Mouse (Mus musculus) layer of hippocampus, adult 9-10 months (tissue): ENCODE results near the gene Simc1.
A peak's percentile ranks its signal among the peaks of the same experiment; 100 is the strongest.

Experiments used
- DNase-seq: peaks from one replicate; pipeline ENCODE4 v3.0.0; 2022; ENCODE audit warnings: low spot score

Simc1 gene

DNA sequence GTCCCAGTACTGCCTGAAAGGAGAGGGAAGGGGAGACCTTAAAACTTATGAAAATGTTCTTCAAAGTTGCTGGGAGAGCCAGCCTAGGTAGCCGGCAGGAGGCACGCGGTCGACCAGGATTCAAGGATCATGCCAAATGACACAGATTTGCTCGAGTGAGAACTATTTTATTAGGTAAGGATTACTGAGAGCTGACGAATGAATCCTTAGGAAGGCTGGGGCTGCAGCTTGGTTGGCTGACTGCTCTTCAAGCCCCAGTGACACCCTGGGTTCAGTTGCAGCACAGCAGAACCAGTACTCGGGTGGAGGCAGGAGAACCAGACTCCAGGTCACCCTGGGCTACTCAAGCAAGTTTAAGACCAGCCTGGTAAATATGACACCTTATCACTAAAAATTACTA is 44.5 kb downstream of the Simc1 start:
- no peak for DNase-seq

DNA sequence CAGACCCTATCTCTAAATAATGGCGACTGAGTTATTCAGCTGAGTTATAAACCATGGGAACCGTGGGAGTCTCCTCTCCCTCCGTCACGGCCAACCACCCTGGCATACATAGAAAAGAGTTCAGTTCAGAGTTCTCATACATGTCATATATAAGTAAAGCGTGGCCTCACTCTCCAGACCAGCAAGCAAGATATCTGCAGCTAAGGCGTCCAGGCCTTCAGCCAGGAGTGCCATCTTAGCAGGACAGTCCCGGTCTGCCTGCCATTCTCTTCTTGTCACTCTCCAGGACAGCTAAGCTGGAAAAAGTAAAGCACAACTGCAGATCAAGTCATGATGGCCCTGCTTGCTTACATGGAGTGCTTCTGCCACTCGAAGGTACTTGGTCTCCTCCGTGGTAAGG is 52.6 kb downstream of the Simc1 start:
- no peak for DNase-seq

DNA sequence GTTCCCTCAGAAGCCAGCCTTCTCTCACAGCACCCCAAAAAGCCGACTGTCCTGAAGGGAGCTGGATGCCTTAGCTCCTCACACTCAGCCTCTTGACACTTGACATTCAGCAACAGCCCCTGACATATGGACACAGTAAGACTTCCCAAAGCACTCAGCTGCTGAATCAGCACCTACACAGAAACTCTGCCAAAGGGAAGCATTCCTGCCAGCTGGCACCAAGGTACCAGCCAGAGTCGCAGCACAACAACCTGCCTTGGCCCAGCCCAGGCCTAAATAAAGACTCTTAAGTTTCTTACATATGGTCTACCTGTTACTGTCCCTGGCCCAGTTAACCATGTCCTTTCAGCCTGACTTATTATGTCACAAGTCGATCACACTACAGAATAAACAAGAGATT is 53.2 kb downstream of the Simc1 start:
- DNase-seq = no peak

DNA sequence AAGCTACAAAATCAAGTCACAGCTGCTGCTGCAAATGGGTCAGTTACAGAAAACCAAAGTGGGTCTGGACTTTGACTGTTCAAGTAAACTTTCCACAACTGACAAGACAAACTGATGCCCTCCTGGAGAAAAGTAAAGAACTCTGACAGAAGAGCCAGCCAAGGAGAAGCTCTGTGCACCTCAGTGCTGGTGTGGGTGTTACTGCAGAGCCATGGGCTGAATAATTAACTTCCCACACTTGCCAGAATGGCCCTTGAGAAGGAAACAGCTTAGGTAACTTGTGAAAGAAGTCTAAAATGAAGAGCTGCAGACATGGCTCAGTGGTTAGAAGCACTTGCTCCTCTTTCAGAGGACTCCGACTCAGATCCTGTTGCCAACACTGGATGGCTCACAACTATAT is 54.1 kb downstream of the Simc1 start:
- no peak for DNase-seq

DNA sequence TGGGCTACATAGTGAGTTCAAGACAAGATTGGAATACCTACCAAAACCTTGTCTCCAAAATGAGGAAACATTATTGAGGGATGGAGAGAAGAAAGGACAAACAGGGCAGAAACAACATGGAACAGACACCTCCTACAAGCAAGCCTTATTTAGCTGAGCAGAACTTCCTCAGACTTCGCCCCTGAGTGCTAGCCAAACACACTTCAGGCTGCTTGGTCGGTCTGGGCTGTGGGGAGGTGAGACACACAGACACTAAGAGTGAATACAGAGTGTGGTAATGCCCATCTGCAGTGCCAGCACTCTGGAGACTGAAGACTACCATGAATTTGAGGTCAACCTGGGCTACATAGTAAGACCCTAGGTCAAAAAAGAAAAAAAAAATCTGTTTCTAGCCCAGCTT is 56.1 kb downstream of the Simc1 start:
- no peak for DNase-seq

DNA sequence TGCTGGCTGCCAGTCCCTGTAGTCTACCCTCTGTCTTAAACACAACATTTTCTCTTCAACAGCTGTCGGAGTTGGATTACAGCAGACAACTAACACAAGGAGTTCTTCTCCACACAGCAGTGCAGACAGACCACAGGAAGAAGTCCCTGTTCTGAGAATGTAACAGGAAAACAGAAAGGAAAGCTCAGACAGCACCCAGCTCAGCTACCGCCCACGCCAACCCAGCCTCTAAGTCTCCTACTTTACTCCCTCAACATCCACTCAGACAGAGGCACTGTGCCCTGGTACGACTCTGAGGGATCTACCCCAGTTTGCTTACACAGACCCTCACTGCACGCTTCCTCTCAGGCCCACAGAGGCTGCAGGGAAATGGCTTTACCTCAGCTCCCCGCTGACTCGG is 57.0 kb downstream of the Simc1 start:
- DNase-seq = no peak

DNA sequence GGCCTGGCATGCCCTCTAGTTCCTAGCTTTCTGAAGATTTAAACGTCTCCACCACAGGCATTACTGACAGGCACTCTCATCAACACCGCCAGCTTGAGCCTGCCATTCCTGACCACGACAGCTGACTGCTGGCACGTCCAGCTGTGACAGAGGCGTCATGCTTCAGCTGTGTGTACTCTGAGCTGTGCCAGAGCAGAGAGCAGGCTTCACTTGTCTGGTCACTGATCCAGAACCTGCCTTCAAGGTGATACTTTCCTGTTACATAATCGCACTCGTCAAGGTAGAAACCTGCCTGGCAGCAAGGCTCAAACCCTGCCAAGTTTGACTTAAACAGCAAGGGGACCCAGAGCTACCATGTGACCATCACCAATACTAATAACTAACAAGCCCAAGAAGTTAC is 59.0 kb downstream of the Simc1 start:
- no peak for DNase-seq

DNA sequence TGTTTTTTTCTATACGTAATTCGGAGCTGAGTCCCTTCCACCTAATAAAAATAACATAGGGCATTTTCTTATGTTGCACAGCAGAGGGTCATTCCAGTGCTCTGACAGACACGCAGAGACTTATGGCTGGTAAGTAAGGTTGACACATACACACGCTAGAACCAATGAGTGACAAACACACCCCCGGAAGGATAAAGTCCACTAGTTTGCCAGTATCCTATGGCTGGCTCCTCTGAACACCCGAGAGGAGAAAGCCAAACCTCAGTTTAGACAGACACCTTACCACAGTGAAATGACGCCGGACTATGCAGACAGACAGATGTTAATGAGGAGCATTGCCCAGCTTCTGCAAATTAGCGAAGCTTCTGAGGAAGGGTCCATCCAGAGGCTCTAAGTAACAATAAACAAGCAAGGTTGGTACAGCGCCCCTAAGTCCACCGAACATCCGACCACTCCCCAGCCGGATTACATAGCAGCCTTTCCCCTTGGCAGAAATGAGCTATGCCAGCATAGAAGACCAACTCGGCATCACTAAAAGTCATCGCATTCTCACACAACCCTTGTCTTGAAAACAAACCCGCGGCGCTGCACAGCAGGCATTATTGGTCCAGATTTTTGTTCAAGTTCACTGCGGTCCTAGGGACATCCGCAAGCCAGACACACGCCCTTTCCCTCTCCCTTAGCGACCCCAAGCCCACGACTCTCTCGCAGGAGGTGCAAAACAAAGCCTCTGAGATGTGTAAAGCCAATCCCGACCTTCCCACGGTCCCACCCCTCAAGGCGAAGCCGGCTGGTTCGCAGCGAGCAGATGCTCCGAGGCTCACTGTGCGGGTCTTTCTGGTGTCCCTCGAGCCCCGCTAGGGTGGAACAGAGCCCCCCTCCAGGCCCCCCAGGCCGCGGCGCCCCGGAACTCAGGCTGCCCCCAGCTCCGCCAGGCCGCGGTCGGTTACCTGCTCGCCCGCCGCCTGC is 60.9 kb downstream of the Simc1 start:
- no peak for DNase-seq

DNA sequence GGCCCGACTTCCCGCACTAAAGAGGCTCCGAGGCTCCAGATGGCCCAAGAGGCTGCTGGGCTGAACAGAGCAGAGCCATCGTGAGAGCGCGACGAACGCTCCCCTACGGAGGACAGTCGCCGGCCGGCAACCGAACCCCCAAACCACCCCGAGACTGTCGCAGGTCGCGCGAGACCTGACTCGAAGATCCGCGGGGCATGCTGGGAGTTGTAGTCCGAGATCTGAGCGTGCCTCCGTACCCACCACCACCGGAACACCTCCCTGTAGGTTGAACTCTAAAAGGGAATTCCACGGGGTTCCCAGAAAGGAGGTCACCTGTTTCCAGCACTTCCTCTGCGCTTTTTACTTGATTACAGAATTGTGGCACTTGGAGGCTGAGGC is 61.6 kb downstream of the Simc1 start, which contains the start of gene 4833439L19Rik:
Gene 4833439L19Rik, minus strand, starts transcription at position 235 of the 381 bp plus-strand sequence.
- DNase-seq = peak; percentile 78

DNA sequence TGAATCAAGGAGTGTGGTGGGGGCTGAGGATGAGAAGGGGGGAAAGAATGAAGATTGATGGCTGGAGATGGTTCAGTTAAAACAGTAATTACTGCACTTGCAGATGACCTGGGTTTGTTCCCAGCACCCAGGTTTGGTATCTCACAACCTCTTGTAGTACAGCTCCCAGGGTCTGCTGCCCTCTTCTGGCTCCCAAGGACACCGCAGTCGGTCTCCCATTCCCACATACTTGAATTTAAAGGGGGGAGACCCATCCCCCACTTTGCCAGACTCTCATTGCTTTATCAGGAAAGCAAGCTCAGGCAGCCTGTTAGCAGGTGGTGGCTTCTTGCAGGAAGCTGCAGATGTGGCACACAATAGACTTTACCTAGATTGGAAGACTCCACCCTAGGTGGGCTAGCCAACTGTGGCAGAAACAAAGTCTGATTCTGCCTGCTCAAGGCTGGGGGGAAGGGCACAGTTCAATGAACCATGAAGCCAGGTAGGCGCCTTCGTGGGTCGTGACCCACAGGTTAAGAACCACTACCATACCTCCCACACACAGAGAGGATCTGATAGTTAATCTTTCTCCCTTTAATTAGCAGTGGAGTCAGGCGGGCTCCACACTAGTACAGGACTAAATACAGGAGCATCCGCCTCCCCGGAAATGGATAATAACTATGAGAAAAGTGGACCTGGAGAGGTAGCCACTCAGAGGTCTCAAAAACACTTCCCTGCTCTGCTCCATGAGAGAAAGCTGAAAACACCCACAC is 62.2 kb downstream of the Simc1 start:
- no peak for DNase-seq

DNA sequence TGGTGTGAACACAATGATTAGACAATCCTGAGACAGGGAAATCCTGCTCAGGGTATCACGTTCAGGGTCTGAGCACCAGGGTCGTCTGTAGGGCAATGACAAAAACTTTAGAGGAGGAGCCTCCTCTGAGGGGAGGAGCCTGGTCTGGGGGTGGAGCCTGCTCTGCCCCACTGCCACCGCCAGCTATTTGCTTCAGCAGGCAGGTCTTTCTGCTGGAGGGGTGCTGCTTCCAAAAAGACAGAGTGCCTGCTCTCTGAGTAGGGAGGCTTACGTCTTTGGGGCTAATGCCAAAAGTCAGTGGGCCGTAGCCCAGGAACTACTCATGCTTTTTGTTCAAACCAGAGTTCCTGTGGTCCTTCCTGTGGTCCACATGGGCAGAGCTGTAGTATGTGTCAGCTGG is 64.8 kb downstream of the Simc1 start:
- no peak for DNase-seq

DNA sequence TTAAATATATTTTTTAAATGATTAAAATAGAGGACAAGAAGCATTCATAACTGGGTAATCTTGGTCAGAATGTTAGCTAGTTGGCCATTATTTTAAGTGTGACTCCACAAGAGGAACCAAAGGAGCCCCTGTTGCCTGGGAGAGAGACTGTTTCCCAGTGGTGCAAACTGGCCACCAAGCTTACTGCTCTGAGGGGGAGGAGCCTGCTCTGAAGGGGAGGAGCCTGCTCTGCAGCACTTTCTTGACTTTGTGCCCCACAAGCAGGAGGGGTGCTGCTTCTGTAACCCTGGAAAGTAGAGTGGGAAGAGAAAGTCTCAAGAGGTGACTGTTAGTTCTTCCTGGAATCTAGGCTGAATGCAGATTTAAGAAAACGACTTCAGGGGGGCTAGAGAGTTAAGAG is 65.7 kb downstream of the Simc1 start:
- DNase-seq = no peak

DNA sequence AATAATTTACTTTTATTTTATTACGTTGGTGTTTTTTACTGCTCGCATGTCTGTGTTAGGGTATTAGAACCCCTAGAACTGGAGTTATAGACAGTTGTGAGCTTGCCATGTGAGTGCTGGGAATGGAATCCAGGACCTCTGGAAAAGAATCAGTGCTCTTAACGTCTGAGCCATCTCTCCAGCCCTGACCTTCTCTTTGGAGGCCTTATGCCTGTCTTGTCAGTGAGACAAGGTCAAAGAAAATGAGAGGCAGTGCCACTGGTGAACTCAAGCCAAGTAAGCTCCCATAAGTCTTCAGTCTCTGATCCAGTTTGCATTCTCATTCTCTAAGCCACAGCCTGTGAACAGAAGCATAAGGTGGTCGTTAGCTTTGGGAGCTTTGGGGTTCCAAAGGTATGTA is 67.2 kb downstream of the Simc1 start:
- no peak for DNase-seq

DNA sequence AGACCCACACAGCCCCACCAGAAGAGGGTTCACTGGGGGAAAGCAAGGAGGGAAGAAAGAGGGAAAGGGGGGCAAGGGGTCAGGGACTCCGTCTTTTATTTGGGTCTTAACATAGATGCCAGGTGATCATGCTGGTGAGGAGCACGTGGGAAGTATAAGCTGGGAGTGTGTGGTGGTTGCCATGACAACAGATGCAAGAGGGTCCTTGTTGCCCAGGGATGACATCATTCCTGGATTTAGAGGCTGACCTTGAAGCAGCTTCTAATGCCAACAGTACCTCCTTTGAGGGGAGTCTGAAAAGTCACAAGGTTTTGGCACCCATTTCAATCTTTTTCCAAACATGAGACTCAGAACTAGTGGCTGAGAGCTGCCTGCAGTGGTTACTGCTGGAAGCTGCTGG is 68.1 kb downstream of the Simc1 start:
- DNase-seq = no peak

DNA sequence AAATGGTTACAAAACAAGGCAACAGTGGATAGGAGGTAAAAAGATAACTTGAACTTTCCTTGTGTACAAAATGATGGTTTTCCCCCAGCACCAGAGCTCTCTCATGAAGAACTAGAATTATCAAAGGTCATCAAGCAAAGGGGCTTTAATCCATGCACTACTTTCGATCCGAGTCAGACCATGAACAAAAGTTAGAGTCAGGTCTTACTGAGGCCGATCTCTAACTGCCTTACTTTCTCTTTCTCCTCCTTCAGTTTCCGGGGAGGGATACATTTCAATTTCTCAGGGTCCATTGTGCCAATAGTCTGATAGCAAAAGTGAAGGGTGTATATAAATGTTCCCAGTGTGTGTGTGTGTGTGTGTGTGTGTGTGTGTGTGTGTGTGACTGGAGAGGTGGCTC is 69.0 kb downstream of the Simc1 start:
- no peak for DNase-seq

DNA sequence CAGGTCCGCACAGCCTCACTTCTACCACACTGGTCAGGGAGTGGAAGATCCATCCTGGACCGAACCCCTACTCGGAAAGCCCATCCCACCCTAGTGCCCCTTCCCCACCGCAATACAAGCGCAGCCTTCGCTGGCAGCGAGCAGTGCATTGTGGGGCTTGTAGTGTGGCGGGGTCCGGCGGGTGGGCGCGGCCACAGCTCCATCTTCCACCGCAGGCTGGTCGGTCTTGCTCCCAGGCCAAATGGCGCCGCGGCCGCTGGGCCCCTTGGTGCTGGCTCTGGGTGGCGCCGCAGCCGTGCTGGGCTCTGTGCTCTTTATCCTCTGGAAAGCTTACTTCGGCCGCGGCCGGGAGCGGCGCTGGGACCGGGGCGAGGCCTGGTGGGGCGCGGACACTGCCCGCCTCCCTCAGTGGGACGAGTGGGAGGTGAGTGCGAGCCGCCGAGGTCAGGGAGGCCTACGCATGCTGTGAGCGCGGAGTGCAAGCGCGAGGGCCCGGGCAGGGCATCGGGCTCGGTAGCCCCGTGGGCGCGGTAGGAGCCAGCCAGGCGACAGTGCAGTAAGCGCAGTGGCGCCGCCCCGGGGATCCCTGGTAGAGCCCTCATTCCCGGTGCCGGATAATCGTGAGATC is 71.4 kb downstream of the Simc1 start, which contains the start of gene Arl10:
Gene Arl10, plus strand, starts transcription at position 162 of the 628 bp plus-strand sequence.
- no peak for DNase-seq

DNA sequence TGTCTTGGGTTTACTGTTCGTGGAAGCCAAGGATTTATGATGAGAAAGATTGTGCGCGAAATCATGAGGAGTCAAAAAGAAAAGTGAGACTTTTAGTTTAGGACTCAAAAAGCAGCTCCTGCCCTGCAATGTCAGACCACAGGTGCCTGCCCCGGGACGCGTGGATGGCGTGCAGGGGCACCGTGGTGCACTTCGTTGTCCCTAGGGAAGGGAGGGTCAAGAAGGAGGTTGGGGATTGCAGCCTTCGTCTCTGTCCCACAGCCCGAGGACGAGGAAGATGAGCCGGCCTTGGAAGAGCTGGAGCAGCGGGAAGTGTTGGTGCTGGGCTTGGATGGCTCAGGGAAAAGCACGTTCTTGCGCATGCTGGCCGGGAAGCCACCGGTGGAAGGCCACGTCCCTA is 71.9 kb downstream of the Simc1 start:
- DNase-seq = no peak

DNA sequence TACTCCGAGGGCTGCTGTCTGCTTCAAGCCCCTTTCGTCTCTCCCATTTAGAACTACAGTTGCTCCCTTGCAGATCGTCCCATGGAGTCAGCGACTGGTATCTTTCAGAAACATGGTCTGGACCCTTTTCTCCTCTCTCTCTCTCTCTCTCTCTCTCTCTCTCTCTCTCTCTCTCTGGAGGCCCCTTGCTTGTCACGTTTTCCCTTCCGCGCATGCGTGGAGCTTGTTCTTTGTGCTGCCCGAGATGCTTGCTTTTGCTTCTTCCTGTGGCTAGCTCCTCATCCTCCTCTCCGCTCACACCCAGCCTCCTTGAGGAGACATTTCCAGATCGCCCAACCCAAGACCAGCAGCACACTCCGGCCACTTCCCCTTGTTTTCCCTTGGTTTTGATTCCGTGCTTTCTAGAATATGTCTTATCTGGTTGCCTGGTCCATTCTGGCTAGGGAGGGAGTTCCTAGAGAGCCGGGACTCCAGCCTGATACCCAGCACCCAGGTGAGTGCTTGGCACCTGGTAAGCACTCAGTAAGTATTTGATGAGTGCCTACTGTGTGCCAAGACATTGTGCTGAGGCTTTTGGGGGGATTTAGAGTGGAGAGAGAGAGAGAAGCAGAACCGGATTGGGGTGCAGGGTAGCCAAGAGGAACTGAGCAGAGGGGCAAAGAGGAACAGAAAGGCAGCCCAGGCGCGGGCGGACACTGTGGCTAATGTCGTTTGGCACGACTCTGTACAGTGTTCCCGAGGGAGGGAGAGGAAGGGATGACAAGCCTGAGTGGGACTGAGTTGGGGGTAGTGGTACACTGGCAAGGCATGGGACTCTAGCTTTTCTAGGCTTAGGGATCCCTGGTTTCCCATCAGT is 74.3 kb downstream of the Simc1 start:
- no peak for DNase-seq

DNA sequence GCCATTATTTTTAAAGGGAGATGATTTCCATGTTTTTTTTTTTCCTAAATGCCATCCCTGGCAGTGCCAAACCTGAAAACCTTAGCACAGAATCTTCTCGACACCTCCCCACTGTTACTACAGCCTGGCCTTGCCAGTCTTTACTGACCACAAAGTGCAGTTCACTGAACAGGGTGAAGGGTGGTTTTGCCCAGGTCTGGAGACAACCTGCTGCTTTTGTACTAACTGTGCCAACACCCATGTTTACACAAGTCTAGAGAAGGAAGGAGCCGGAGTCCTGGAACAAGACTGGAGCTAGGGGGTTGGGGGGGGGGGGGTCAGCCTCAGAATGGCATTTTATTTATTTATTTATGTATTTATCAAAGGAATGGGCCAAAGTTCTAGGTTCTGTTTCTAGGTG is 77.8 kb downstream of the Simc1 start:
- DNase-seq = no peak

DNA sequence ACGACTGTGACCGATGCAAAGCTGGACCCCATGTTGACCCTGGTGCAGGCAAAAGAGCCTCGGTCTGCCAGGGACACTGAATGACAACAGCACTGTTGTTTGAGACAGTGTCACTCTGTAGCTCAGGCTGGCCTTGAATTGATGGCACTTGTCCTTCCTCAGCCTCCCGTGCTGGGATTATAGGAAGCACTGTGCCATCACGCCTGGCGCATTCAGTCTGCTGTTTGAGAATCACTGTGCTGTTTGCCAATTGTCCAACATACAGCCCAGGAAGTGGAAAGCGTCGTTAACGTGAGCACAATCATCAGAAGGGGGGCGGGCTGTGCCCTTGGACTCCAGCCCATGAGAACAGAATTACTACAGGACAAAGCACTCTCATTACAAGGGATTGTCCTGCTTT is 78.5 kb downstream of the Simc1 start:
- DNase-seq = no peak

DNA sequence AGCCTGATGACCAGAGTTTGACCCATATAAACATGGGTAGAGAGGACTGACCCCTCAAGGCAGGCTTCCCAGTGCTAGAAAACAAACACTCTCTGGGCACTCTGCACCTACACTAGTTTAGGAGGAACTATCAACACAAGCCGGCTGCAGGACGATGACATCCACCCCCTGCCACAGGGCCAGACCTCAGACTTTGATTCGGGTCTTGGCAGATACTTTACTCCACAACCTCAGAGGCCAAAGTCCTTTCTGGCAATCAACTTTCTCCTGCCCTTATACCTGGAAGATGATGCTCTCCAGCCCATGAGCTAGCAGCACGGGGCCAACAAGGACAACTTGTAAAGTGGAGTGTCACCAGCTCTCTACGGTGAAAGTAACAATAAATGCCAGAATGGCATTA is 79.3 kb downstream of the Simc1 start:
- no peak for DNase-seq

DNA sequence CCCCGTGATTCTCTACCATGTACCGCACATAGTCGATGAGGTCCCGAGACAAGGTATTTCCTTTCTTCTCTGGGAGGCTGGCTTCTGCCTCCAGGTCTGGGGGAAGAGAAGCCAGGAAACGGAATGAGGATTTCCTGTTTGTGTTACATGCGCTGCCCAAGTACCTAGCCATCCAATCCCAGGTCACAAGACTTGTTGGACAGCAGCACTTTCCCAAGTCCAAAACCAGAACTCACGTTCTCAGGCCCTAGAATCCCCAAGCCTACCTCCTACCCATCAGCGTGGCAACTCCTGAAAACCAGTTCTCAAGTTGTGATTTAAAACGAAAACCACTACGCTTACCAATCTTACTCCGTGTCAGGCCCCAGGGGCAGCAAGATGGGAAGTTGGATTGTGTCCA is 82.3 kb downstream of the Simc1 start:
- no peak for DNase-seq
